Mouse (Mus musculus): ENCODE measurements around the gene Cdc14b. TPM values are rescaled to one million over a fixed set of nuclear protein-coding genes. Genes with fewer than 3 reads are reported as not detected.
"Not testable (repeated sequence)": the region's sequence is repeated elsewhere in the genome, so short reads cannot be mapped to it uniquely, and the experiment has no call there.

The Cdc14b gene
- polyA plus RNA-seq, 1 experiment from 2014 or later, result 20.7 TPM

DNA sequence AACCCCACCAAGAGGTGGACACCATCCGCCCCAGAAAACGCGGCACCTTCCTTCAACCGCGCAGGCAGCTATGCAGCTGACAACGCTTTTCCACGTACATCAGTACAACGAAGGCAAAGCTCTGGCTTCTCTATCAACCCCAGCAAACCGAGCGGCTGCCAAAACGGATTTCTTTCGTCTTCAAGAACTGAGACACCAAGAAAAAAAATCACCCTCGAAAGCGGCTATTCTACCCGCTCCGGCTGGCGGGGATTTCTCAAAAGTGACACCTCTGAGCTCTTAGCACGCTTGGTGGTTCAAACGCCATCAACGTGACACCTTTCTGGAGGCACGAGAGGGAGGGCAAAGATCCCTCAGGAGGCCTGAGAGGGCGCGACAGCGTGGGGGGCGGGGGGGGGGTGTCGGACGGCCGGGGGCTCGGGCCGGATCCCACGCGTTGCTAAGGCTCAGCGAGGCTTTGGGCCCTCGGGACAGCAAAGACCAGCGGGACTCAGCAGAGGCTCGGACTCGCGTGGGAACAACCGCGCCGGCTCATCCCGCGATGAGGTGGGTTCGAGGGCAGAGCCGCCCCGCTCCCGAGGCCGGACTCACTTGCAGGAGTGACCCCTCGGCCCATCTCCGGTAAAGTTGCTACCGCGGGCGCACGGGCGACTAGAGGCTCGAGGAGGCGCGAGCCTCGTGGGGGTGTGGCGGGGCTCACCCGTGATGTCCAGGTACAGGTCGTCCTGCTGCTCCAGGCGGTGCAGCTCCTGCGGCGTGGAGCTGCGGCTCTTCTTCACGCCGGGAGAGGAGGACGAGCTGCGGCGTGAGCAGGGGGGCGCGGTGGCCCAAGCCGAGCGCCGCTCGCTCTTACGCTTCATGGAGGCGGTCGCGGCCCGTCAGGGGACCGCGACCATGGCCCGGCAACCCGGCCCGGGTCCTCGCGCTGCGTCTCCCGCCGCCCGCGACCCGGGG, 922 bp downstream of the Cdc14b start:
- H3K9me3 ChIP-seq, result no peaks in the 10 kb centered on the region
- H3K27ac ChIP-seq, result no peak overlapping the region
- under 1% methylated on average over 80 of the region's 95 CpGs for WGBS
- H3K9ac ChIP-seq, result peak overlapping the region; percentile 84
- H3K27me3 ChIP-seq, result no peaks in the 10 kb centered on the region
- no peaks in the 10 kb centered on the region for H3K36me3 ChIP-seq
- ATAC-seq (ENCODE audit: insufficient number of reproducible peaks, insufficient read depth, low FRiP score, low TSS enrichment, low read depth), result peak; percentile 28; the same call in 1 of the 2 replicates
- H3K4me2 ChIP-seq, result peak overlapping the region; percentile 98
- peak overlapping the region; percentile 85 for H3K4me3 ChIP-seq
- peaks cover 11% of the 10 kb centered on the region; the same call in 1 of the 2 replicates for H3K4me1 ChIP-seq

DNA sequence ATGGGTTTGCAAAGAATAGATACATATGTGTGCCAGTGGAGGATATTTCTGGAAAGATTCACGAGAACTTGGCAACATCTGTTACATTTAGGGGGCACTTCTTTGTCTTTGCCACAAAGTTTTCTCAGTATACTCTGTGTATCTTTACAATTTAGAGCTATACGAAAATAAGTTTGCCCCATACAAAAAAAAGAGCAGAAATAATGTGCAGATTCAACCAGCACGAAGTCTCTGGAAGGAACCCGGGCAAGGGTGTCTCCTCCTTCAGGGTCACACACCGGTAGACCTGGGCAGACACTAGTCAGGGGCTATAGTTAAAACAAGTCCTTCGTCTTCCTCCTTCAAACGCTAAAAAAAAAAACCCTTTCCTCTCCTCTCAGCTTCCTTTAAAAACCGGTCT, 1.7 kb downstream of the Cdc14b start:
- Histone ChIP-seq H3K4me1 (peaks cover 11% of the 10 kb centered on the region; the same call in 1 of the 2 replicates), H3K27me3 (no peaks in the 10 kb centered on the region), H3K27ac (no peak overlapping the region), H3K9ac (no peak overlapping the region), H3K4me3 (peak overlapping the region; percentile 85), H3K36me3 (no peaks in the 10 kb centered on the region), H3K4me2 (peak overlapping the region; percentile 98), H3K9me3 (no peaks in the 10 kb centered on the region)
- no peak for ATAC-seq (ENCODE audit: insufficient number of reproducible peaks, insufficient read depth, low FRiP score, low TSS enrichment, low read depth)
- 35% methylated on average over 8 of the region's 8 CpGs for WGBS

DNA sequence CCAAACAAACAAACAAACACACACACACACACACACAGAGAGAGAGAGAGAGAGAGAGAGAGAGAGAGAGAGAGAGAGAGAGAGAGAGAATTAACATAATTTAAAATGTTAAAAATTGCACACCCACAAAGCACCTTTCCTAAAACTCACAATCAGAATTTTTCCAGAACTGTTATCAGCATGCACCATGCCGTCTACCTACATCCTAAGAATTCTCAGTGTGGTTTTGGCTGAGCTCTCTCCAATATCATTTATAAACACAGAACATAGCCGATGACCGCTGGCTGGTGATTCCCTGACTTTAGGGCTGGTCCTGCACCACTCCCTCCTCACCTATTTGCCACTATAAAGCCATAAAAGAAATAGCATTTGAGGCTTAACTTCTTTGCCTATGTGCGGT, 6.7 kb downstream of the Cdc14b start:
- 82% methylated on average over 4 of the region's 4 CpGs for WGBS
- H3K27me3 ChIP-seq, result no peaks in the 10 kb centered on the region
- H3K9me3 ChIP-seq, result no peaks in the 10 kb centered on the region
- H3K4me1 ChIP-seq, result peaks cover 3% of the 10 kb centered on the region; the same call in 1 of the 2 replicates
- H3K4me3 ChIP-seq, result no peak overlapping the region
- no peaks in the 10 kb centered on the region for H3K36me3 ChIP-seq
- no peak for ATAC-seq (ENCODE audit: insufficient number of reproducible peaks, insufficient read depth, low FRiP score, low TSS enrichment, low read depth)
- no peak overlapping the region for H3K9ac ChIP-seq
- no peak overlapping the region for H3K27ac ChIP-seq
- H3K4me2 ChIP-seq, result no peak overlapping the region

DNA sequence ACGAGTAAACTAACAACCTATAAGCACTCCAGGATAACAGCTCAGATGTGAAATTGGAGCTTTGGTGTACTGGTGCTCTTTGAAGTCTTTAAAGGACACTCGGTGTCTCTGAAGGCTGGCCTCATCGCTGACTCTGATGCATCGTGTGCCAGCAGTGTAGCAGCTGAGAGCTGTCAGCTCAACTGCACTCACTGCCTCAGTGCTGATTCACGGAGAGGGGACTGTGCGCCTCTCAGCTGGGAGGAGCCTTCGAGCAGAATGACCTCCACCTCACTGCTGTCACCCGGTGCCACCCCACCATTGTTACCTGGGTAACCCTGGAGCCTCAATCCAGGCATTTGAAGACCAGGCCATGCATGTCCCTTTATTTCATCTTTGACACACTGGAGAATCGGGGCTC, 7.9 kb downstream of the Cdc14b start:
- H3K9me3 ChIP-seq, result no peaks in the 10 kb centered on the region
- H3K36me3 ChIP-seq, result no peaks in the 10 kb centered on the region
- H3K4me1 ChIP-seq, result no peaks in the 10 kb centered on the region
- no peak overlapping the region for H3K4me2 ChIP-seq
- H3K9ac ChIP-seq, result no peak overlapping the region
- no peak overlapping the region for H3K27ac ChIP-seq
- no peak for ATAC-seq (ENCODE audit: insufficient number of reproducible peaks, insufficient read depth, low FRiP score, low TSS enrichment, low read depth)
- H3K27me3 ChIP-seq, result no peaks in the 10 kb centered on the region
- WGBS, result 32% methylated on average over 9 of the region's 9 CpGs
- no peak overlapping the region for H3K4me3 ChIP-seq

DNA sequence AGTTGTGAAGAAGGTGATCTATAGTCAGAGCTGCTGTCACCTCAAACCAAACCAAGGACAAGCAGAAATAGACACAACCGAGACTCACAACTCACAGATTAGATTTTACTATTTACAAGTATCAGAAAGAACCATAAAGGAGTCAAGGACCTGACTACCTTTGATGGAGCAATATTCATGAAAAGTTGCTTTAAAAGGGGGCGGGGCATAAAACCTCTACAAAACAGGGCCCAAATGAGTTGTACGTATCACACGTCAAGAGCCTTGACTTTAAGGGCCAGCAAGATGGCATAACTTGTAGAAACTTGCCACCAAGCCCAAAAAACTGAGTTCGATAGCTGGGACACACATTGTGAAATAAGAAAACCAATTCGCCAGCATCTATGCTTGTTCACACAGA, 10.5 kb downstream of the Cdc14b start:
- H3K27me3 ChIP-seq, result no peaks in the 10 kb centered on the region
- 90% methylated on average over 6 of the region's 6 CpGs for WGBS
- H3K4me3 ChIP-seq, result no peak overlapping the region
- ATAC-seq (ENCODE audit: insufficient number of reproducible peaks, insufficient read depth, low FRiP score, low TSS enrichment, low read depth), result no peak
- no peak overlapping the region for H3K4me2 ChIP-seq
- no peak overlapping the region for H3K27ac ChIP-seq
- no peaks in the 10 kb centered on the region for H3K36me3 ChIP-seq
- H3K9me3 ChIP-seq, result no peaks in the 10 kb centered on the region
- H3K4me1 ChIP-seq, result no peaks in the 10 kb centered on the region
- H3K9ac ChIP-seq, result no peak overlapping the region

DNA sequence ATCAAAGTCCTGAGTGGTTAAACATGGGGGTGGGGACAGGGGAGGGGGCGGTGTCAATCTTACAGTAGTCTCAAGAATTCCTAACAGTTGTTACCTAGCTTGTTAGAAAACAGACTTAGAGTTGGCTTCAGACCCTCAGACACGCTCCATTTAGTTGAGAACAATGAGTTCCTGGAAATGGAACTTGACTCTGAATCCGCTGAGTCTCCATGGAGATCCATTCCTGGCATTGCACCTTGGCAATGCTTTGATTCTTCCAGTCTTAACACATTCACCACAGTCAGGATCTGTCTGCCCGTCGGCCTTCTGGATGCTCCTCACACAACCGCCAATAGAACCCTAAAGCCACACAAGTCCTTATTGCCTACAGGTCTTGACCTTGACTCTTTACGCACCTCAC, 15.2 kb downstream of the Cdc14b start:
- Histone ChIP-seq H3K4me3 (no peak overlapping the region), H3K9ac (no peak overlapping the region), H3K27ac (no peak overlapping the region), H3K36me3 (no peaks in the 10 kb centered on the region), H3K4me2 (no peak overlapping the region), H3K27me3 (no peaks in the 10 kb centered on the region), H3K9me3 (no peaks in the 10 kb centered on the region), H3K4me1 (no peaks in the 10 kb centered on the region)
- ATAC-seq (ENCODE audit: insufficient number of reproducible peaks, insufficient read depth, low FRiP score, low TSS enrichment, low read depth), result no peak
- 95% methylated on average over 7 of the region's 7 CpGs for WGBS

DNA sequence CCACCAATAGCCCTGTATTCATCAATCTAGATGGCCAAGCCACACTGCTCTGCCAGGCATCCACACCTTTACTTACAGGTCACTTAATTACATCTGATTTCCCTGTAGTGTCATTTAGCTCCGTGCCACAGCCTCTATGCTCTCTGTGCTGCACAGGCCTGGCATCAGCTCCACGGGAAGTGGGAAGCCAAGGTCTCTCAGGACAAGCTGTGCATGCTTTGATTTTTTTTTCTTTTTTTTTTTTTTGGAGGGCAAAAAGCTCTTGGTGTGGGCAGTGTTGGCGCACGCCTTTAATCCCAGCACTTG, 16.6 kb downstream of the Cdc14b start:
- H3K27me3 ChIP-seq, result no peaks in the 10 kb centered on the region

DNA sequence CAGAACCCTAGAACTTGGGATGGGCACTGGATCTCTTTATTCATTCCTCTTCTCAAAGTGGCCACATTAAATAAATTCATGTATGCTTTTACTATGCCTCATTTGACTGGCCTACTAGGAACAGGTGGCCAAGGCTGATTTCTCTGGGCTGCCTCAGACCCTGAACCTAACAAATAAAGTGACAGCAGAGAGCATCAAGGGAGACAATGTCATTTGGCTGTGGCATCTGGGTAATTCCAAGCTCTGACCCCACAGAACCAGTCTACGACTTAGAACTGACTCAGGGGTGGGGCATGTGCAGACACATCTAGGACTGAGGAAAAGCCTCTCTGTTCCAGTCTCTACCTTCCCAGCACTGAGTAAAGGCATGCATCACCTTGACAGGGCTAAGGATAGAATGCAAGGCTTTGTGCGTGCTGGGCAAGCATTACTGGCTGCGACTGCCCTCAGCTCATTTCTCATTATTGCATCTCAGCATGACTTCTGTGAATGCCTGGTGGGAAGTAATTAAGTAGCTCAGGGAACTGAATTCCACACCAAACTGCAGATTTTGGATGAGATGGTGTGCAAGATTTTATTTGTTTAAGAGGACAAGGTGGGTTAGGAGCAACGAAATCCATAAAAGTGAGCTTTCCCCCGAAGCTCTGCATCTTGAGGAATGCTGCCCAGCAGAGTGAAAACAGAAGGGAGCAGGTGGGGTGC, 17.1 kb downstream of the Cdc14b start:
- WGBS, result 32% methylated on average over 5 of the region's 5 CpGs
- no peaks in the 10 kb centered on the region for H3K4me1 ChIP-seq
- H3K4me2 ChIP-seq, result no peak overlapping the region
- H3K9me3 ChIP-seq, result no peaks in the 10 kb centered on the region
- no peak overlapping the region for H3K27ac ChIP-seq
- no peak overlapping the region for H3K4me3 ChIP-seq
- H3K27me3 ChIP-seq, result no peaks in the 10 kb centered on the region
- ATAC-seq (ENCODE audit: insufficient number of reproducible peaks, insufficient read depth, low FRiP score, low TSS enrichment, low read depth), result no peak
- no peak overlapping the region for H3K9ac ChIP-seq
- H3K36me3 ChIP-seq, result no peaks in the 10 kb centered on the region

More for the DNA sequence above, 16.6 kb downstream of the Cdc14b start:
- no peak for ATAC-seq (ENCODE audit: insufficient number of reproducible peaks, insufficient read depth, low FRiP score, low TSS enrichment, low read depth)
- Histone ChIP-seq H3K27ac (no peak overlapping the region), H3K9me3 (no peaks in the 10 kb centered on the region), H3K36me3 (no peaks in the 10 kb centered on the region), H3K4me1 (no peaks in the 10 kb centered on the region), H3K4me2 (no peak overlapping the region), H3K9ac (no peak overlapping the region), H3K4me3 (no peak overlapping the region)
- WGBS, result 69% methylated on average over 4 of the region's 4 CpGs

DNA sequence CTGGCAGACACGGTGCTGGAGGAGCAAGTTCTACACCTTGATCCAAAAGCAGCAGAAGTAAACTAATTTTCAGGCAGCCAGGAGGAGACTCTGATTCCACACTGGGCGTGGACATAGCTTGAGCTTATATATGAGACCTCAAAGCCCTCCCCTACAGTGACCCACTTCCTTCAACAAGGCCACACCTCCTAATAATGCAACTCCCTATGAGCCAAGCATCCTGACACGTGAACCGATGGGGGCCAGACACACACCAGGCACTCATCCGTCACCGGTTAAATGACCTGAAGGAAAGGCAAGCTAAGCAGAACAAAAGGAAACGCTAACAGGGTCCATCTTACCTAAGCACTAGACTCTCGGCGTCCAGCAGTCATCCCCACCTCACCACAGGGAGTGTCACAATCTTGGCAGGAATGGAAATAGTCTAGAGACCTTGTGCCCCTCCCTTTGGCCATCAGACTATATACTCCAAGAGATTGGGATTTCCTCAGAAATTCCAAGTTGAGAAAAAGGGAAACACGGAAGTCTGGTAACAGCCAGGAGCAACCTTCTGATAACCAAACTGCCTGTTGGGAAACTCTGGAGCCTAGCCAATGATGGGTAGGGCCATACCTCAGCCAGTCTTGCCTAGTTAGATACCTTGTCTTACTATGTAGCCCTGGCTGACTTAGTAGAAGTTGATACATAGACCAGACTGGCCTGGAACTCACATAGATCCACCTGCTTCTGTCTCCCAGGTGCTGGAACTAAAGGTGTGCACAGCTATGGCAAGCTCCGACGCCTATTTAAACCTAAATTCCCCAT, 17.9 kb downstream of the Cdc14b start:
- no peaks in the 10 kb centered on the region for H3K27me3 ChIP-seq
- H3K27ac ChIP-seq, result no peak overlapping the region
- H3K4me3 ChIP-seq, result no peak overlapping the region

DNA sequence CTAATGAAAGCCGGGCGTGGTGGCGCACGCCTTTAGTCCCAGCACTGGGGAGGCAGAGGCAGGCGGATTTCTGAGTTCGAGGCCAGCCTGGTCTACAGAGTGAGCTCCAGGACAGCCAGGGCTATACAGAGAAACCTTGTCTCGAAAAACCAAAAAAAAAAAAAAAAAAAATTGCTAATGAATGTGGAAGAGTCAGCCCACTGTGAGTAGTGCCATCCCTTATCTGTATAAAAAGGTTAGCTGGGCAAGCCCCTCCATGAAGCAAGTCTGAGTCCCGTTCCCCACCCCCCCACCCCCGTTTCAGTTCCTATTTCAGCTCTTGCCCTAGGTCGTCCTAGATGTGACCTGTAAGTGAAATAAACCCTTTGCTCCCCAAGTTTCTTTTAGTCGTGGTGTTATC, 20.9 kb downstream of the Cdc14b start:
- H3K4me1 ChIP-seq; H3K4me2 ChIP-seq; H3K36me3 ChIP-seq; H3K27ac ChIP-seq; H3K9ac ChIP-seq; H3K4me3 ChIP-seq; ATAC-seq (ENCODE audit: insufficient number of reproducible peaks, insufficient read depth, low FRiP score, low TSS enrichment, low read depth); H3K27me3 ChIP-seq; H3K9me3 ChIP-seq: not testable (repeated sequence)
- WGBS, result 78% methylated on average over 11 of the region's 11 CpGs

More for the DNA sequence above, 17.9 kb downstream of the Cdc14b start:
- Histone ChIP-seq H3K36me3 (no peaks in the 10 kb centered on the region), H3K4me1 (no peaks in the 10 kb centered on the region), H3K9me3 (no peaks in the 10 kb centered on the region), H3K9ac (no peak overlapping the region), H3K4me2 (no peak overlapping the region)
- WGBS, result 86% methylated on average over 12 of the region's 12 CpGs
- ATAC-seq (ENCODE audit: insufficient number of reproducible peaks, insufficient read depth, low FRiP score, low TSS enrichment, low read depth), result no peak

DNA sequence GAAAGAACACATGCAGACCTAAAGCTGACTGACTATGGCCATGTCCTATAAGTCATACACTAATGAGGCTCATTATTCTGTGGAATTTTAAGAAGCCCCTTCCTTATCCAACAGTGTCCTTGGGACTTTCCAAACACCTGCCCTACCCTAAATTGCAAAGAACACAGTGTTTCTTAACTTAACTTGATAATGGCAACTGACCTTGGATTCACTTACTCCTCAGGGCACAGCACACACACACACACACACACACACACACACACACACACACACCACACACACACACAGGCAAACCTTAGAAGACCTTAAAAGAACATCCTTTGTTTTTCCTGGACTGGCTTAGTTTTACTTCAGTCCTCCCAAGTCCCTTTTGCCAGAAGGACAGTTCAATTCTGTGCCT, 21.4 kb downstream of the Cdc14b start:
- Histone ChIP-seq H3K9me3 (no peaks in the 10 kb centered on the region), H3K4me3 (no peak overlapping the region), H3K4me1 (0 out of 2 replicates have a peak, but pooled peaks cover 3% of the 10 kb centered on the region), H3K9ac (no peak overlapping the region), H3K36me3 (no peaks in the 10 kb centered on the region), H3K4me2 (no peak overlapping the region), H3K27me3 (no peaks in the 10 kb centered on the region), H3K27ac (no peak overlapping the region)
- no peak for ATAC-seq (ENCODE audit: insufficient number of reproducible peaks, insufficient read depth, low FRiP score, low TSS enrichment, low read depth)
